Mouse (Mus musculus) small intestine, adult 2 months (tissue): ENCODE measurements at regions not wholly inside any gene's neighbourhood (a gene's known extent, or its start where the extent isn't known, plus 50 kb on each side); places are given as distances from the start of the nearest gene placed in this dataset.

ENCODE experiments used
- CTCF ChIP-seq: fragments of 200-500 bp; IDR thresholded peaks from 2 replicates; pipeline ENCODE4 v1.5.1; 2012; ENCODE audit warnings: low read depth, mild to moderate bottlenecking, control low read depth, inconsistent platforms, low read length, moderate library complexity, mixed read lengths; ENCODE audit not compliant: insufficient replicate concordance, insufficient read length; ENCODE audit errors: extremely low read depth
- POLR2A ChIP-seq: fragments of 200-500 bp; IDR thresholded peaks from 2 replicates; pipeline ENCODE4 v1.6.1; 2012; ENCODE audit warnings: low read depth, mild to moderate bottlenecking, control low read depth, inconsistent platforms, low read length, moderate library complexity

- no peak for TF ChIP-seq CTCF
- TF ChIP-seq POLR2A: no peak
Measured at GRCm38 (mm10) chr3:115580131-115580932, 134.5 kb downstream of the S1pr1 start.
